Mouse (Mus musculus): Measurements from ENCODE around the gene Gm11549.

DNA sequence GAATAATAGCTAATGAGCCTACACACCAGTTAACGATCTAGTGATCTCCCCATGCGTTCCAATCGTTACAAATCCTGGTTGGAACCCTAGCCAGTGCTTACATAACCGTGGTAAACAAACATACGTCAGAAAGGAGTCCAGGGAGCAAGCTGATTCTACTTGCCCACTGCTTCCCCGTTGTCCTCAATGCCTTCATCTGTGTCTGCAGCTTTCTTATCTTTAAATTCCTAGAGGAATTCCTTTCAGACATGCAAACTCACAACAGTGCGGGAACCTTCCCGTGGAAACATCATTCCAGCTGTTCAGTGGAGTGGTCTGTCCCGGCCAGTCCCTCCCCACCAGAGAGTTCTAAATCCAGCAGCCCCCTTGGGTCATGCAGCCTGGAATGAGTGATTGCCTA, 38.7 kb downstream of the Gm11549 start:
- TF ChIP-seq CHD2 (IDR thresholded peaks at IDR 0.05; ENCODE audit: low read depth, low read length) (no peak), MAFK (IDR thresholded peaks at IDR 0.05; ENCODE audit: insufficient read depth, low read depth, low read length) (no peak), ZC3H11A (IDR thresholded peaks at IDR 0.05; ENCODE audit: borderline replicate concordance, low read depth, low read length) (no peak)
